Mouse (Mus musculus) liver, adult 2 months (tissue): ENCODE data around the gene A430078G23Rik. TPM values are rescaled to one million over a fixed set of nuclear protein-coding genes. Genes with fewer than 3 reads are reported as not detected.

Source experiments
- DNase-seq: peaks from one replicate; pipeline ENCODE4 v3.0.0-alpha.2; 2011; ENCODE audit warnings: low read depth, low spot score; ENCODE audit errors: extremely low read depth
- H3K27ac ChIP-seq: fragments of 200-500 bp; replicated peaks from 2 replicates; pipeline ENCODE4 v1.5.1; 2012; ENCODE audit warnings: low read depth, mild to moderate bottlenecking, control low read depth, inconsistent platforms, low read length; ENCODE audit not compliant: insufficient read depth
- H3K27me3 ChIP-seq: fragments of 200-500 bp; 2 replicates; pipeline ENCODE4 v1.6.1; 2012; ENCODE audit warnings: mild to moderate bottlenecking, moderate library complexity, low read length, inconsistent platforms; ENCODE audit not compliant: control insufficient read depth, insufficient read depth
- H3K36me3 ChIP-seq: fragments of 200-500 bp; 2 replicates; pipeline ENCODE4 v1.6.1; 2012; ENCODE audit warnings: low read length, inconsistent platforms; ENCODE audit not compliant: control insufficient read depth, insufficient read depth
- H3K4me1 ChIP-seq: fragments of 200-500 bp; 2 replicates; pipeline ENCODE4 v1.6.1; 2011; ENCODE audit warnings: low read length; ENCODE audit not compliant: control insufficient read depth, insufficient read depth
- H3K4me3 ChIP-seq: fragments of 200-500 bp; 2 replicates; pipeline ENCODE4 v1.5.1; 2011; ENCODE audit warnings: low read depth, mild to moderate bottlenecking, control low read depth, low read length, moderate library complexity; ENCODE audit not compliant: insufficient read depth
- H3K79me2 ChIP-seq: fragments of 200-500 bp; 2 replicates; pipeline ENCODE4 v1.6.1; 2012; ENCODE audit warnings: inconsistent platforms, mild to moderate bottlenecking, low read length, moderate library complexity; ENCODE audit not compliant: control insufficient read depth, insufficient read depth
- H3K9ac ChIP-seq: fragments of 200-500 bp; 2 replicates; pipeline ENCODE4 v1.6.1; 2012; ENCODE audit warnings: low read depth, mild to moderate bottlenecking, control low read depth, inconsistent platforms, low read length
- CTCF ChIP-seq: fragments of 200-500 bp; IDR thresholded peaks from 2 replicates; pipeline ENCODE4 v1.5.1; 2011; ENCODE audit warnings: low read depth, low read length, control low read depth
- POLR2A ChIP-seq: fragments of 200-500 bp; IDR thresholded peaks from 2 replicates; pipeline ENCODE4 v1.6.1; 2011; ENCODE audit warnings: low read length, control low read depth; ENCODE audit not compliant: insufficient read depth; ENCODE audit errors: extremely low read depth
- WGBS: fragments of 180-500 bp; shearing (Covaris S2); methylation state at CpG from one replicate; pipeline ENCODE4 v1.1.7; 2018; 5-methylcytosine and 5-hydroxymethylcytosine counted together
- polyA plus RNA-seq: library from polyadenylated mRNA; depleted of rRNA; stranded (reverse); fragments of >200 nt; gene quantifications from 2 replicates; pipeline ENCODE4 v1.2.3, GENCODE M21; 2012; rRNA removed
- total RNA-seq: library from RNA; depleted of rRNA; stranded (reverse); fragments of >200 nt; gene quantifications from 2 replicates; pipeline ENCODE4 v1.2.3, GENCODE M21; 2014; rRNA removed

A430078G23Rik gene
- total and polyA plus RNA-seq, 2 experiments: 0.53 to 0.74 TPM

DNA sequence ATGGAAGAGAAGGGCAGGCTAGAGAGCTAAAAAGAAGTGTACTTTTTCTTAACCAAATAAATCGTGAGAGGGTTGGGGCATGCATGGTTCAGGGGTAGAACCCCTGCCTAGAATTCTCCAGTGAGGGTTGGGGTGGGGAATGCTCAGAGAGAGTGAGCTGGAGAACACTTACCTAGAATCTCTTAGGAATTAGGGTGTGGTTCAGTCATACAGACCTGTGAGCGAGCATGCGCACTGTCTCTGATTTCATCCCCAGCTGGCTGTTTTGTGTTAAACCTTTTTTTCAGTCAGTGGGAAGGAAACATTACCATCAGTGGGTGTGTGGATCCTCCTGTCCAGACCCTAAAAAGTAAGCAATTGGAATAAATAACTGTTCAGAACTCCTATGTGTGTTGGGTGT is 73.0 kb downstream of the A430078G23Rik start:
- H3K27ac ChIP-seq: no peak overlapping the region
- WGBS: 88% methylated on average over 3 of the region's 3 CpGs
- no peak for DNase-seq
- H3K4me1 ChIP-seq: no peaks in the 10 kb centered on the region
- TF ChIP-seq CTCF: no peak
- no peak for TF ChIP-seq POLR2A
- H3K27me3 ChIP-seq: no peaks in the 10 kb centered on the region
- H3K4me3 ChIP-seq: no peak overlapping the region
- H3K36me3 ChIP-seq: peaks cover 15% of the 10 kb centered on the region; the same call in 1 of the 2 replicates
- no peak overlapping the region for H3K9ac ChIP-seq
- H3K79me2 ChIP-seq: peaks cover 15% of the 10 kb centered on the region; the same call in 1 of the 2 replicates

DNA sequence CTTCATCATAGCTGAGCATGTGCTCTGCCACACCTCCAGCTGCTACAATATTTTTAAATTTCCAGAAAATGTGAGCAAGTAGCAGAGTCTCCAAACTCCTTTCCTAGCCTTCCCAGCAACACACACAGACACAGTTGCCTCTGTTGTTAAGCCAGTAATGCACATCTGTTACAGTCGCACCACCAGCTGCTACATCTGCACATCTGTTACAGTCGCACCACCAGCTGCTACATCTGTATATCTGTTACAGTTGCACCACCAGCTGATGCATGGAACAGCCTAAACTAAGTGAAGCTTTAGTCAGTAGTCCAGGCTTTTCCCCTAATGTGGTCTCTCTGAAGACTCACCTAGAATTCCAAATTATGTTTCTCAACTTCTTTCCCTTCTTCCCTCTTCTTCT is 75.2 kb downstream of the A430078G23Rik start:
- peaks cover 18% of the 10 kb centered on the region for H3K36me3 ChIP-seq
- WGBS: 88% methylated on average over 2 of the region's 2 CpGs
- peaks cover 10% of the 10 kb centered on the region; the same call in 1 of the 2 replicates for H3K79me2 ChIP-seq
- no peak for DNase-seq
- H3K27me3 ChIP-seq: no peaks in the 10 kb centered on the region
- no peak overlapping the region for H3K27ac ChIP-seq
- H3K4me1 ChIP-seq: no peaks in the 10 kb centered on the region
- no peak for TF ChIP-seq CTCF
- TF ChIP-seq POLR2A: no peak
- H3K9ac ChIP-seq: no peak overlapping the region
- H3K4me3 ChIP-seq: no peak overlapping the region

GRCm38 (mm10) chr8:3429966-3430365 is 76.8 kb downstream of the A430078G23Rik start:
- DNase-seq: no peak
- H3K27ac ChIP-seq: no peak overlapping the region
- peaks cover 26% of the 10 kb centered on the region for H3K36me3 ChIP-seq
- H3K9ac ChIP-seq: no peak overlapping the region
- 48% methylated on average over 2 of the region's 2 CpGs for WGBS
- TF ChIP-seq POLR2A (no peak), CTCF (no peak)
- H3K4me3 ChIP-seq: no peak overlapping the region
- H3K79me2 ChIP-seq: no peaks in the 10 kb centered on the region
- no peaks in the 10 kb centered on the region for H3K27me3 ChIP-seq
- H3K4me1 ChIP-seq: no peaks in the 10 kb centered on the region

GRCm38 (mm10) chr8:3431113-3431512 is 77.9 kb downstream of the A430078G23Rik start:
- Histone ChIP-seq H3K9ac (no peak overlapping the region), H3K27me3 (no peaks in the 10 kb centered on the region), H3K36me3 (peaks cover 33% of the 10 kb centered on the region)

GRCm38 (mm10) chr8:3436492-3436891 is 83.3 kb downstream of the A430078G23Rik start:
- Histone ChIP-seq H3K27me3 (no peaks in the 10 kb centered on the region), H3K4me3 (no peak overlapping the region), H3K36me3 (peaks cover 61% of the 10 kb centered on the region), H3K4me1 (no peaks in the 10 kb centered on the region), H3K9ac (no peak overlapping the region), H3K79me2 (no peaks in the 10 kb centered on the region), H3K27ac (no peak overlapping the region)
- no peak for TF ChIP-seq POLR2A
- TF ChIP-seq CTCF: no peak
- DNase-seq: no peak
- WGBS: 86% methylated on average over 6 of the region's 6 CpGs

More at GRCm38 (mm10) chr8:3431113-3431512, 77.9 kb downstream of the A430078G23Rik start:
- Histone ChIP-seq H3K4me3 (no peak overlapping the region), H3K79me2 (no peaks in the 10 kb centered on the region), H3K4me1 (no peaks in the 10 kb centered on the region), H3K27ac (no peak overlapping the region)
- no peak for DNase-seq
- WGBS: 92% methylated on average over 3 of the region's 3 CpGs
- no peak for TF ChIP-seq POLR2A
- no peak for TF ChIP-seq CTCF

- H3K27me3 ChIP-seq: no peaks in the 10 kb centered on the region
- TF ChIP-seq POLR2A (no peak), CTCF (peak; percentile 71)
- H3K9ac ChIP-seq: no peak overlapping the region
- H3K79me2 ChIP-seq: no peaks in the 10 kb centered on the region
- no peaks in the 10 kb centered on the region for H3K4me1 ChIP-seq
- WGBS: 89% methylated on average over 12 of the region's 12 CpGs
- no peak overlapping the region for H3K4me3 ChIP-seq
- H3K27ac ChIP-seq: no peak overlapping the region
- no peak for DNase-seq
- H3K36me3 ChIP-seq: peaks cover 55% of the 10 kb centered on the region
Observed at GRCm38 (mm10) chr8:3439510-3439909, 86.3 kb downstream of the A430078G23Rik start.

Other genes with a start within 250 kb of the A430078G23Rik start
- 70.0 and 89.0 TPM in 2 replicates for gene Insr, start 73.8 kb upstream of the A430078G23Rik start, total RNA-seq
- gene Insr, start 73.8 kb upstream of the A430078G23Rik start, polyA plus RNA-seq: 28.5 and 30.3 TPM in 2 replicates
- 9.7 and 10.7 TPM in 2 replicates for gene Arhgef18, start 39.6 kb downstream of the A430078G23Rik start, total RNA-seq
- gene Arhgef18, start 39.6 kb downstream of the A430078G23Rik start, polyA plus RNA-seq: 15.6 and 15.8 TPM in 2 replicates
- 23.0 and 27.8 TPM in 2 replicates for gene Pex11g, start 114.3 kb downstream of the A430078G23Rik start, total RNA-seq
- gene Pex11g, start 114.3 kb downstream of the A430078G23Rik start, polyA plus RNA-seq: 51.2 and 52.4 TPM in 2 replicates
- 0.07 TPM in 1 of 2 replicates, not detected in the other for gene Tex45, start 117.4 kb downstream of the A430078G23Rik start, total RNA-seq
- gene Tex45, start 117.4 kb downstream of the A430078G23Rik start, polyA plus RNA-seq: 0.28 TPM in 1 of 2 replicates, not detected in the other
- 2.7 and 4.4 TPM in 2 replicates for gene Zfp358, start 139.7 kb downstream of the A430078G23Rik start, total RNA-seq
- 20.8 and 25.9 TPM in 2 replicates for gene Zfp358, start 139.7 kb downstream of the A430078G23Rik start, polyA plus RNA-seq
- 38.1 and 44.2 TPM in 2 replicates for gene Mcoln1, start 147.0 kb downstream of the A430078G23Rik start, total RNA-seq
- 210 and 227 TPM in 2 replicates for gene Mcoln1, start 147.0 kb downstream of the A430078G23Rik start, polyA plus RNA-seq
- 14.4 and 15.9 TPM in 2 replicates for gene Pnpla6, start 162.0 kb downstream of the A430078G23Rik start, total RNA-seq
- gene Pnpla6, start 162.0 kb downstream of the A430078G23Rik start, polyA plus RNA-seq: 25.8 and 36.5 TPM in 2 replicates
- 5.9 and 7.4 TPM in 2 replicates for gene C330021F23Rik, start 214.6 kb downstream of the A430078G23Rik start, total RNA-seq
- gene C330021F23Rik, start 214.6 kb downstream of the A430078G23Rik start, polyA plus RNA-seq: 9.0 and 10.0 TPM in 2 replicates
- 4.1 and 6.5 TPM in 2 replicates for gene Camsap3, start 233.9 kb downstream of the A430078G23Rik start, total RNA-seq
- gene Camsap3, start 233.9 kb downstream of the A430078G23Rik start, polyA plus RNA-seq: 12.8 and 19.6 TPM in 2 replicates